Mouse (Mus musculus) right cerebral cortex, adult 2 months (tissue): Measurements from ENCODE around the gene Stx17.

Experiments used
- DNase-seq, 2 experiments: peaks; one replicate each; pipeline ENCODE4 v3.0.0; 2021 to 2022; ENCODE audit warnings: low spot score in 2 of 2

Gene Stx17

GRCm38 (mm10) chr4:48163851-48164250 lies 39.1 kb downstream of the Stx17 start:
- no peak for DNase-seq

DNA sequence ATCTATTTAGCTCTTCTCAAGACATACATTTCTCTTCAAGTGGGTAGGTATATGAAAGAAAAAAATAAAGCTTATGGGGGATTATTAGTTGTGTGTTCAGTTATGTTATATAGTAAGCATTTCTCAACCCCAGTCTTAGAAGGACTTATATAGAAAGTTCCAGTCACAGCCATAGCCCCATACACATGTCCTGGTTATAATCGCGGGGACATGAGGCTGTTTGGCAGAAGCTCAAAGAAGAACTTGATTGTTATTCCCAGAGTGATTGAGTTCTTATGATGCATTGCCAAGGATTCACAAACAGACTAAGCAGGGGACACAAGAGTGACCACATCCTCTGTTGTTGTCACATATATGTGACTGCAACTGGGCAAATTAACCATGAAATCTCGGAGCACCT lies 51.0 kb downstream of the Stx17 start:
- no peak for DNase-seq

DNA sequence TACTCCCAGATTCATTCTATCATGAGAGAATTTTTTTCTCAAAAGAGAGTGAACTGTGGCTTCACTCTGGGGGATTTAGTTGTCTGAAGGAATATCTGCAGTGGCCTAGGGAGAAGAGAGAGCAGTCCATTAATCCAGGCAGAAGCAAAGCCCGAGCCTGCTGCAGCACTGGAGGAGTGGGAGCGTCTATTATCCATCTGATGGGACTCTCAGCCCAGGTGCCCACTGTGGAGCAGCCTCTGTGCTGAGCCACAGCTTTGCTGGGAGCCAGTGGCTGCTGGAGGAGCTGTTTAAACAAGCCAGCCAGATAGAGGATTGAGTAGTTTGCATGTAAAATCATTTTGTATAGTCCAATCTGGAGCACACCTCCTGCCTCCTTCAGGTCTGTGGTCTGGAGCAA lies 56.2 kb downstream of the Stx17 start:
- no peak for DNase-seq

DNA sequence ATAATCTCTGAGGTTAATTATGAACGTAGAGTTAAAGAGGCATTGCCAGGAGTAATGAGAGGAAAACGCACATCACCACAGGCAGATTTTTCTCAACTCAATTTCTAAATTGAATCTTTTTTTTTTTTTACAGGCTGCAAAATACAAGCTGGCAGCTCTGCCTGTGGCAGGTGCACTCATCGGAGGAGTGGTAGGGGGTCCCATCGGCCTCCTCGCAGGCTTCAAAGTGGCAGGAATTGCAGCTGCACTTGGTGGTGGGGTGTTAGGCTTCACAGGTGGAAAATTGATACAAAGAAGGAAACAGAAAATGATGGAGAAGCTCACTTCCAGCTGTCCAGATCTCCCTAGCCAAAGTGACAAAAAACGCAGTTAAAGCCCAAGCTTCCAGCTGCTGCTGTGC lies 56.7 kb downstream of the Stx17 start:
- DNase-seq: no peak

GRCm38 (mm10) chr4:48182115-48182806 lies 57.5 kb downstream of the Stx17 start:
- no peak for DNase-seq

- DNase-seq: no peak
Measured at GRCm38 (mm10) chr4:48197925-48198324, 73.2 kb downstream of the Stx17 start.

DNA sequence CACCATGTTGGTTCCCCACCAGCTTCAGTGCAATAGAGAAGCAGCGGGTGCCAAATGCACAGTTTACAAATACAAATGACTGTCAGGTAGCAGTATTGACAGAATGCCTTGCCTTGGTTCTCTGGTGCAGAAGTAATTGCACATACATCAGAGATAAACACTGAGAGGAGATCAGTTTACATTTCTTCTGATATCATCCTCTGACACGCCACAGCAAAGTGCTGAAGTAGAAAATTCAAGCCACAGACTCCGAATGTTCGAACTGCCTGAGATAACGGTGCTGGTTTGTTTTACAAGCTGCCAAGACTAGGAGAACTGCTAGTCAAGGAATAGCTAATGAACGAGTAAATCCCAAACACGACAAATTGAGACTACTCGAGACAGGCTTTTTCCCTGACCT lies 73.7 kb downstream of the Stx17 start:
- no peak for DNase-seq

GRCm38 (mm10) chr4:48203564-48203963 lies 78.8 kb downstream of the Stx17 start:
- DNase-seq: no peak

DNA sequence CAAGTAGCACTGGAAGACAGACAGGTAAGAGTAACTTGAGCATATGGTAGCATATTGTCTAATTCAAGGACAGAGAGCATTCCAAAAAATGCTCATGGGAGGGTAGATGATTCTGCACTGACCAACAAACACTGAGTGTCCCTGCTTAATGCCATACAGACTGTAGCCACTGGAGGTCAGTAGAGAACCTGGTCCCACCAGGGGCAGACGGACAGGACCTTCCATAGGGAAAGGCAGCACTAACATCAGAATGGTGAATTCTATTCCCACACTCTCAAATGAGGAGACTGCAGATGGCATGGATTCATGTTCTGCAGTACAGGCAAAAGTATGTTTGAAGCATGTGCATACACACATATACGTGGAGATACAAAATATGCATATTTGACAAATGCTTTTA lies 100.5 kb downstream of the Stx17 start:
- peak; percentile 55 to 67 for DNase-seq

DNA sequence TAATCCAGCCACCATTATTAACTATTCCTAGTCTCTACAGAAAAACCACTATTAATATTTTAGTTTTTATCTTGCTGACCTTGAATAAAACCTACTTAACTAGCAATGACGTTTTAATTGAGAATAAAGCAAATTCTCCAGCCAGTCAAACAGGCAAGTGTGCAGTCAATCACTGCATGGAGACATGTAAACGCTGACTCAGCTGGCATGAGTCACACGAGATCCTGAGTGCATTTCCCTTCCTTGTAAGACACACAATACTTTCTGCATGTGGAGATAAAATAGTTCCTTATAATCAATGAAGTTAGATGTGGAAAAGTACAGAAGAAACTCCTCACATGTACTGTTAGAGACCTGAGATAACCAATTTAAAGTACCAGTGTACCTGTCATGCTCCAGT lies 100.9 kb downstream of the Stx17 start:
- no peak for DNase-seq

DNA sequence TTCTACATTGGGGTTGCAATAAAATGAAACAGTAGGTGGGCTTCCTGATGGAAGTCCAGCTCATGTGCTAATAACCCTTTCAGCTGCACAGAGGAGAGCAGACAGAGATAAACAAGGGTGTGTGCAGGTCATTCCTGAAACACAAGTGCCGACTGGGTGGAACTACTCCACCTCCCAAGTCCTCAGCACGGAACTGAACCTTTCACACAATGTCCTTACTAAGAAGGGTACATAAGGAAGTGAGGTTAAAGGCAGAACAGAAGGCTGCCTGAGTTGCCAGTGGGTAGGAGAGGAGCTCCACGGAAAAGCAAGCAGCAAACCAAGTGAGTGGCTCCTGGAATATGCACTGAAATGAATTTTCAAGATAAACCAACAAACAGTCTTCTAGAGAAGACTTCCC lies 102.1 kb downstream of the Stx17 start:
- no peak for DNase-seq
